Mouse (Mus musculus) brain, embryonic 14.5 days (tissue): Measurements from ENCODE around the gene Ing3.

Experiments used
- CTCF ChIP-seq: fragments of 200-500 bp; IDR thresholded peaks from 2 replicates; pipeline ENCODE4 v1.5.1; 2012; ENCODE audit warnings: inconsistent platforms, mild to moderate bottlenecking, moderate library complexity, borderline replicate concordance; ENCODE audit not compliant: insufficient read depth, insufficient read length; ENCODE audit errors: extremely low read depth
- POLR2A ChIP-seq: fragments of 200-500 bp; IDR thresholded peaks from 2 replicates; pipeline ENCODE4 v1.6.1; 2012; ENCODE audit warnings: mild to moderate bottlenecking, inconsistent platforms, borderline replicate concordance; ENCODE audit not compliant: poor library complexity, insufficient read depth, insufficient read length, severe bottlenecking; ENCODE audit errors: extremely low read depth

GRCm38 (mm10) chr6:21990181-21991135, 41.1 kb downstream of the Ing3 start:
- TF ChIP-seq POLR2A (no peak), CTCF (no peak)
